Mouse (Mus musculus) midbrain, embryonic 16.5 days (tissue): ENCODE measurements around the gene Ttc13. TPM values are rescaled to one million over a fixed set of nuclear protein-coding genes. Genes with fewer than 3 reads are reported as not detected.

Experiments used
- ATAC-seq: fragments of 200-750 bp; cut with Nextera tagmentation; 2 replicates; pipeline ENCODE4 v1.8.0; 2017; ENCODE audit warnings: moderate TSS enrichment
- H3K27ac ChIP-seq: fragments of 300-500 bp; sonication (generic); 2 replicates; pipeline ENCODE4 v1.5.1; 2014; ENCODE audit warnings: mild to moderate bottlenecking, low read length, mixed read lengths
- H3K27me3 ChIP-seq: fragments of 300-500 bp; sonication (generic); 2 replicates; pipeline ENCODE4 v1.6.1; 2014; ENCODE audit warnings: low read depth, low read length, mixed read lengths; ENCODE audit not compliant: control insufficient read depth, insufficient read depth
- H3K36me3 ChIP-seq: fragments of 300-500 bp; sonication (generic); 2 replicates; pipeline ENCODE4 v1.6.1; 2014; ENCODE audit warnings: mild to moderate bottlenecking, low read length, moderate library complexity, mixed read lengths; ENCODE audit not compliant: control insufficient read depth, insufficient read depth
- H3K4me1 ChIP-seq: fragments of 300-500 bp; sonication (generic); 2 replicates; pipeline ENCODE4 v1.6.1; 2014; ENCODE audit warnings: mild to moderate bottlenecking, low read length, mixed read lengths; ENCODE audit not compliant: control insufficient read depth, insufficient read depth
- H3K4me2 ChIP-seq: fragments of 300-500 bp; sonication (generic); 2 replicates; pipeline ENCODE4 v1.6.1; 2014; ENCODE audit warnings: mild to moderate bottlenecking, low read length, mixed read lengths
- H3K4me3 ChIP-seq: fragments of 300-500 bp; sonication (generic); 2 replicates; pipeline ENCODE4 v1.5.1; 2014; ENCODE audit warnings: low read depth, mild to moderate bottlenecking, low read length, moderate library complexity, mixed read lengths
- H3K9ac ChIP-seq: fragments of 300-500 bp; sonication (generic); 2 replicates; pipeline ENCODE4 v1.6.1; 2014; ENCODE audit warnings: low read depth, low read length, mixed read lengths
- H3K9me3 ChIP-seq: fragments of 300-500 bp; sonication (generic); replicated peaks from 2 replicates; pipeline ENCODE4 v1.6.1; 2014; ENCODE audit warnings: mild to moderate bottlenecking, low read length, mixed read lengths; ENCODE audit not compliant: control insufficient read depth, poor library complexity, severe bottlenecking
- WGBS: fragments of 180-500 bp; shearing (Covaris S2); extraction: QIAGEN DNeasy Blood & Tissue Kit; methylation state at CpG from one replicate; pipeline ENCODE4 v1.1.7; 2014; 5-methylcytosine and 5-hydroxymethylcytosine counted together
- polyA plus RNA-seq: library from polyadenylated mRNA; unstranded; fragments of >200 nt; fragmentation: Nextera tagmentation; extraction: Ambion mirVana; gene quantifications from 2 replicates; pipeline ENCODE4 v1.2.1, GENCODE M21; 2015

The Ttc13 gene
- polyA plus RNA-seq, 1 experiment from 2014 or later: 64.6 TPM

DNA sequence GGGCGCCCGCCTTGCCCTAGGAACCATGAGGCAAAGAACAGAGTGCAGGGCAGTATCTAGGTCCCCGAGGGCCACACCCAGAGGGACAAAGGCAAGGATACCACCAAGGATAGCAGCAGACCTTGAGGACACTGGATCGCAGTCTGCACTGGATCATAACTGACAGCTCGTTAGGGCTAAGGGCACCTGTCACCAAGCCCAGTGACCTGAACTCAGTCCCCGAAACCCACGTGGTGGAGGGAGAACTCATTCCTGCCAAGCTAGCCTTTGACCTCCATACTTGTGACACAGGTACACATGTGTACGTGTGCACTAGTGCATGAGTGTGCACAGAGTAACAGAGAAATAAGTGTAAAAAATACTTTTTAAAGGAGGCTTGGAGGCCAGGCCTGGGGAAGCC lies 6.0 kb downstream of the Ttc13 start:
- Histone ChIP-seq H3K9me3 (no peaks in the 10 kb centered on the region), H3K27ac (no peak overlapping the region), H3K4me1 (peaks cover 9% of the 10 kb centered on the region), H3K4me3 (no peak overlapping the region), H3K9ac (no peak overlapping the region), H3K27me3 (no peaks in the 10 kb centered on the region), H3K36me3 (peaks cover 11% of the 10 kb centered on the region; the same call in 1 of the 2 replicates), H3K4me2 (no peak overlapping the region)
- 91% methylated on average over 8 of the region's 8 CpGs for WGBS
- ATAC-seq: no peak

GRCm38 (mm10) chr8:124713207-124713606 lies 8.6 kb downstream of the Ttc13 start:
- 93% methylated on average over 6 of the region's 6 CpGs for WGBS
- no peak overlapping the region for H3K4me3 ChIP-seq
- no peaks in the 10 kb centered on the region for H3K4me1 ChIP-seq
- no peak overlapping the region for H3K4me2 ChIP-seq
- no peaks in the 10 kb centered on the region for H3K27me3 ChIP-seq
- no peak overlapping the region for H3K27ac ChIP-seq
- H3K9me3 ChIP-seq: no peaks in the 10 kb centered on the region
- peaks cover 21% of the 10 kb centered on the region for H3K36me3 ChIP-seq
- H3K9ac ChIP-seq: no peak overlapping the region
- ATAC-seq: no peak

- WGBS: 97% methylated on average over 8 of the region's 8 CpGs
- Histone ChIP-seq H3K27me3 (no peaks in the 10 kb centered on the region), H3K4me1 (no peaks in the 10 kb centered on the region), H3K4me3 (no peak overlapping the region), H3K36me3 (peaks cover 21% of the 10 kb centered on the region), H3K9ac (no peak overlapping the region), H3K9me3 (no peaks in the 10 kb centered on the region), H3K4me2 (no peak overlapping the region), H3K27ac (no peak overlapping the region)
- ATAC-seq: no peak
Measured at GRCm38 (mm10) chr8:124705823-124706222, 16.0 kb downstream of the Ttc13 start.

DNA sequence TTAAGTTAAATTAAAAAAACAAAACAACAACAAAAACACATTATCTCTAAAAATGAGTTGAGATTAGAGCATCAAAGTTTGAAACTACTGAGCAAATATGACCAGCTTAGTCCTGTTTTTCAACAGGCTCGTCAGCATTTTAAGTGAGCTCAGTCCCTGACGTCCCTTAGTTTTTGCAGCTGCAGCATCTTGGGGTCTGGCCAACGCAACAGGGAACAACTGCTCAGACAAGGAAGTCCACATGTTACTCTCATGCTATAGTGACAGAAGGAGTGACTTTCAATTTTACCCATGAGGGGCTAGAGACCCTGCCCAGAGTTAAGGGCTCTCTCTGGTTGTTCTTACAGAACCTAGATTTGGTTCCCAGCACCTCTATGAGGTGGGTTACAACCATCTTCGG lies 17.4 kb downstream of the Ttc13 start:
- H3K27me3 ChIP-seq: no peaks in the 10 kb centered on the region
- H3K9me3 ChIP-seq: no peaks in the 10 kb centered on the region
- ATAC-seq: no peak
- H3K36me3 ChIP-seq: peaks cover 22% of the 10 kb centered on the region
- no peak overlapping the region for H3K4me3 ChIP-seq
- no peak overlapping the region for H3K4me2 ChIP-seq
- H3K27ac ChIP-seq: no peak overlapping the region
- H3K9ac ChIP-seq: no peak overlapping the region
- WGBS: 94% methylated on average over 4 of the region's 4 CpGs
- no peaks in the 10 kb centered on the region for H3K4me1 ChIP-seq

- H3K4me3 ChIP-seq: no peak overlapping the region
- no peak overlapping the region for H3K27ac ChIP-seq
- no peaks in the 10 kb centered on the region for H3K4me1 ChIP-seq
- no peak overlapping the region for H3K9ac ChIP-seq
- H3K4me2 ChIP-seq: no peak overlapping the region
- no peaks in the 10 kb centered on the region for H3K27me3 ChIP-seq
- ATAC-seq: no peak
- WGBS: 84% methylated on average over 4 of the region's 4 CpGs
- H3K9me3 ChIP-seq: no peaks in the 10 kb centered on the region
- H3K36me3 ChIP-seq: peaks cover 18% of the 10 kb centered on the region
Measured at GRCm38 (mm10) chr8:124703526-124703925, 18.3 kb downstream of the Ttc13 start.

- Histone ChIP-seq H3K9ac (no peak overlapping the region), H3K27ac (no peak overlapping the region), H3K9me3 (no peaks in the 10 kb centered on the region), H3K36me3 (peaks cover 23% of the 10 kb centered on the region), H3K27me3 (no peaks in the 10 kb centered on the region), H3K4me3 (no peak overlapping the region), H3K4me2 (no peak overlapping the region), H3K4me1 (no peaks in the 10 kb centered on the region)
- WGBS: 74% methylated on average over 3 of the region's 3 CpGs
- no peak for ATAC-seq
Measured at GRCm38 (mm10) chr8:124702183-124702582, 19.6 kb downstream of the Ttc13 start.

DNA sequence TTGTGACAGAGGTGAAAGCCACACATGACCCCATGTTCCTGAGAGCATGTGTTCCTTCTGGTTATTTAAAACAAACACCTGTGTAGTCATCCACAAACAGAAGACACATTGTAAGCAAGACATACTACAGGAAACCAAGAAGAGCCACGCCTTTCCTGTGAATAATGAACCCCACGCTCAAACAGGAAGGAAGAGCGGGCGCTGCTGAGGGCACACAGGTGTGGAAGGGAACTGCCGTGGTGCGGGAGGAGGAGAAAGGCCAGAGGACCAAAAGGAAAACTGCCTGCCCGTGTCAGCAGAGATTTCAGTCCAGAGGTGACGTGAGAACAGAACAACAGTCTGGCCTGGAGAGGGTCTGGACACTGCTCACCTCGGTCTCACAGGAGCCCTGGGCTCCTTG lies 20.8 kb downstream of the Ttc13 start:
- H3K36me3 ChIP-seq: peaks cover 19% of the 10 kb centered on the region
- H3K9me3 ChIP-seq: no peaks in the 10 kb centered on the region
- no peak overlapping the region for H3K4me2 ChIP-seq
- no peaks in the 10 kb centered on the region for H3K4me1 ChIP-seq
- H3K27ac ChIP-seq: no peak overlapping the region
- H3K4me3 ChIP-seq: no peak overlapping the region
- 89% methylated on average over 9 of the region's 9 CpGs for WGBS
- ATAC-seq: no peak
- H3K27me3 ChIP-seq: no peaks in the 10 kb centered on the region
- H3K9ac ChIP-seq: no peak overlapping the region

- H3K27me3 ChIP-seq: no peaks in the 10 kb centered on the region
- H3K9ac ChIP-seq: no peak overlapping the region
- H3K27ac ChIP-seq: no peak overlapping the region
- no peaks in the 10 kb centered on the region for H3K4me1 ChIP-seq
- no peak for ATAC-seq
- H3K4me3 ChIP-seq: no peak overlapping the region
- 89% methylated on average over 5 of the region's 5 CpGs for WGBS
- H3K9me3 ChIP-seq: no peaks in the 10 kb centered on the region
- no peak overlapping the region for H3K4me2 ChIP-seq
- peaks cover 19% of the 10 kb centered on the region for H3K36me3 ChIP-seq
Measured at GRCm38 (mm10) chr8:124700271-124700670, 21.5 kb downstream of the Ttc13 start.

- no peak overlapping the region for H3K4me2 ChIP-seq
- no peaks in the 10 kb centered on the region for H3K4me1 ChIP-seq
- no peaks in the 10 kb centered on the region for H3K27me3 ChIP-seq
- H3K9me3 ChIP-seq: no peaks in the 10 kb centered on the region
- 93% methylated on average over 22 of the region's 22 CpGs for WGBS
- H3K4me3 ChIP-seq: no peak overlapping the region
- H3K9ac ChIP-seq: no peak overlapping the region
- H3K36me3 ChIP-seq: peaks cover 27% of the 10 kb centered on the region
- no peak overlapping the region for H3K27ac ChIP-seq
- ATAC-seq: no peak
Measured at GRCm38 (mm10) chr8:124695424-124696100, 26.2 kb downstream of the Ttc13 start.
